Mouse (Mus musculus) C2C12 (cell line): Measurements from ENCODE around the gene Zfp385b.

Experiments
- CEBPB ChIP-seq: IDR thresholded peaks from one replicate; pipeline ENCODE4 v1.6.1; 2011; ENCODE audit warnings: low read depth, mild to moderate bottlenecking, control low read depth, moderate library complexity
- CTCF ChIP-seq: IDR thresholded peaks from one replicate; pipeline ENCODE4 v1.5.1; 2011; ENCODE audit not compliant: control insufficient read depth, insufficient read depth, insufficient read length
- FOSL1 ChIP-seq: IDR thresholded peaks from one replicate; pipeline ENCODE4 v1.8.0; 2011; ENCODE audit warnings: mild to moderate bottlenecking, low read length; ENCODE audit not compliant: poor library complexity, insufficient read depth, severe bottlenecking
- MAX ChIP-seq: IDR thresholded peaks from one replicate; pipeline ENCODE4 v1.6.1; 2011; ENCODE audit warnings: mild to moderate bottlenecking, control low read depth
- MYOD1 ChIP-seq: IDR thresholded peaks from one replicate; pipeline ENCODE4 v1.6.1; 2011; ENCODE audit warnings: low read depth; ENCODE audit not compliant: control insufficient read depth, insufficient read length
- MYOG ChIP-seq: IDR thresholded peaks from one replicate; pipeline ENCODE4 v1.6.1; 2011; ENCODE audit not compliant: control insufficient read depth, insufficient read length; ENCODE audit errors: extremely low read depth
- USF1 ChIP-seq: IDR thresholded peaks from one replicate; pipeline ENCODE4 v1.6.1; 2011; ENCODE audit warnings: low read depth, mild to moderate bottlenecking, control low read depth, moderate library complexity

- TF ChIP-seq USF1 (no peak), CTCF (no peak), FOSL1 (no peak), MAX (no peak), CEBPB (no peak), MYOD1 (no peak), MYOG (no peak)
Observed at GRCm38 (mm10) chr2:77555980-77556379, 263.5 kb downstream of the Zfp385b start.
